Mouse (Mus musculus) hindbrain, postnatal 0 days (tissue): Measurements from ENCODE around the gene Eral1. TPM values are rescaled to one million over a fixed set of nuclear protein-coding genes. Genes with fewer than 3 reads are reported as not detected.

ENCODE experiments used
- ATAC-seq: fragments of 200-750 bp; cut with Nextera tagmentation; 2 replicates; pipeline ENCODE4 v1.8.0; 2017; ENCODE audit warnings: mild to moderate bottlenecking, moderate TSS enrichment, moderate library complexity
- DNase-seq: peaks from one replicate; pipeline ENCODE4 v3.0.0-alpha.2; 2015; ENCODE audit warnings: low spot score
- H3K27ac ChIP-seq: fragments of 300-500 bp; sonication (generic); 2 replicates; pipeline ENCODE4 v1.5.1; 2014; ENCODE audit warnings: mild to moderate bottlenecking
- H3K27me3 ChIP-seq: fragments of 300-500 bp; sonication (generic); 2 replicates; pipeline ENCODE4 v1.6.1; 2014; ENCODE audit warnings: low read length, mixed read lengths; ENCODE audit not compliant: insufficient read depth
- H3K36me3 ChIP-seq: fragments of 300-500 bp; sonication (generic); 2 replicates; pipeline ENCODE4 v1.6.1; 2014; ENCODE audit warnings: low read length, mixed read lengths; ENCODE audit not compliant: insufficient read depth
- H3K4me1 ChIP-seq: fragments of 300-500 bp; sonication (generic); 2 replicates; pipeline ENCODE4 v1.6.1; 2014; ENCODE audit warnings: antibody characterized with exemption, low read length, mixed read lengths; ENCODE audit not compliant: insufficient read depth
- H3K4me2 ChIP-seq: fragments of 300-500 bp; sonication (generic); 2 replicates; pipeline ENCODE4 v1.6.1; 2014; ENCODE audit warnings: low read depth, mild to moderate bottlenecking, low read length, moderate library complexity, mixed read lengths
- H3K4me3 ChIP-seq: fragments of 300-500 bp; sonication (generic); 2 replicates; pipeline ENCODE4 v1.5.1; 2014; ENCODE audit warnings: low read length
- H3K9ac ChIP-seq: fragments of 300-500 bp; sonication (generic); replicated peaks from 2 replicates; pipeline ENCODE4 v1.6.1; 2014; ENCODE audit warnings: mild to moderate bottlenecking, low read length, moderate library complexity, mixed read lengths
- H3K9me3 ChIP-seq: fragments of 300-500 bp; sonication (generic); 2 replicates; pipeline ENCODE4 v1.6.1; 2016; ENCODE audit warnings: low read length, mixed read lengths
- CTCF ChIP-seq: IDR thresholded peaks from 2 replicates; pipeline ENCODE4 v1.5.1; 2016; ENCODE audit warnings: antibody characterized with exemption, control low read depth, low read depth
- WGBS: fragments of 180-500 bp; shearing (Covaris S2); extraction: QIAGEN DNeasy Blood & Tissue Kit; methylation state at CpG from one replicate; pipeline ENCODE4 v1.1.7; 2014; 5-methylcytosine and 5-hydroxymethylcytosine counted together
- polyA plus RNA-seq: library from polyadenylated mRNA; unstranded; fragments of >200 nt; fragmentation: Nextera tagmentation; extraction: Ambion mirVana; gene quantifications from 2 replicates; pipeline ENCODE4 v1.2.1, GENCODE M21; 2015
- total RNA-seq: library from RNA; depleted of rRNA; stranded (reverse); fragments of >200 nt; gene quantifications from 2 replicates; pipeline ENCODE4 v1.2.3, GENCODE M21; 2014

Eral1 gene
- total and polyA plus RNA-seq, 2 experiments from 2014 or later, result 26.9 to 38.4 TPM

DNA sequence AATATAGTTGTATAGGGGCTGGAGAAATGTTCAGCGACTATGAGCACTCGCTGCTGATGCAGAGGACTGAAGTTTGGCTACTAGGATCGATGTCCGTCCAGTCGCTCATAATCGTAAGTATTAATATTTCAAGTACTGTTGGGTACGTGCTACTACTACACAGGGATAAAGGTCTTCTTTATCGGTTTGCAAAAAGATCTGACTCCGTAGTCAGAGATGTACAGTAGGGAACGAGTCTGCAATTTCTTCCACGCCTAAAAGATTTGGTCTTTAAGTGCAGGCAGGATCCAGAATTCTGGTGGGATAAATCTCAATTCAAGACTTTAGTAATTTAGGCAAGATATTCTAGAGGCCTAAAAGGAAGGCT, 13.9 kb upstream of the Eral1 start:
- no peaks in the 10 kb centered on the region for H3K27me3 ChIP-seq
- H3K36me3 ChIP-seq, result no peaks in the 10 kb centered on the region
- peak overlapping the region; percentile 89 for H3K9ac ChIP-seq
- 53% methylated on average over 11 of the region's 11 CpGs for WGBS
- peak overlapping the region; percentile 87 for H3K4me3 ChIP-seq
- H3K9me3 ChIP-seq, result no peaks in the 10 kb centered on the region
- ATAC-seq (no peak), DNase-seq (no peak)
- H3K4me2 ChIP-seq, result peak overlapping the region; percentile 86
- peak overlapping the region; percentile 84 for H3K27ac ChIP-seq
- peaks cover 17% of the 10 kb centered on the region for H3K4me1 ChIP-seq
- TF ChIP-seq CTCF, result no peak

DNA sequence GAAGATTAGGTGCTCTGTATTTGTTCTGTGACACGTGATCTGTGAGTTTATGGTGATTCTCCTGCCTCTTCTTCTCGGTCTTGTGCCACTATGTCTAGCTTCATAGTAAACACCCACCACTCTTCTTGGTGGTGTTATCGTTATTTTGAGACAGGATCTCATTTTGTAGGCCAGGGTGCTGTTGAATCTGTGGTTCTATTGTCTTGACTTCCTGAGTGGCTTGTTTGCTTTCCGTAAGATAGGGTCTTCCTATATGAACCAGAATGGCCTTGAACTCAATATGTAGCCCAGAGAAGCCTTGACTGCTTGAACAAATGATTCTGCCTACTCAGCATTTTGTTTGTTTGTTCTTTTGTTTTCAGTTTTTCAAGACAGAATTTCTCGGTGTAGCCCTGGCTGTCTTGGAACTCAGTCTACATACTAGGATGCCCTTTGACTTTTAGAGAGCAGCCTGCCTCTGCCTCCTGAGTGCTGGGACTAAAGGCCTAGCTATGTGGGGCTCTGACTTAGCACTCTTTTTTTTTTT, 7.6 kb upstream of the Eral1 start:
- 75% methylated on average over 5 of the region's 5 CpGs for WGBS

GRCm38 (mm10) chr11:78086925-78087479, 6.8 kb upstream of the Eral1 start:
- H3K27ac ChIP-seq, result no peak overlapping the region
- no peak overlapping the region for H3K9ac ChIP-seq
- TF ChIP-seq CTCF, result no peak
- no peaks in the 10 kb centered on the region for H3K4me1 ChIP-seq
- WGBS, result 76% methylated on average over 4 of the region's 4 CpGs
- DNase-seq (no peak), ATAC-seq (no peak)
- no peak overlapping the region for H3K4me3 ChIP-seq
- H3K4me2 ChIP-seq, result no peak overlapping the region
- no peaks in the 10 kb centered on the region for H3K27me3 ChIP-seq
- no peaks in the 10 kb centered on the region for H3K36me3 ChIP-seq
- no peaks in the 10 kb centered on the region for H3K9me3 ChIP-seq

More for the DNA sequence above, 7.6 kb upstream of the Eral1 start:
- Histone ChIP-seq H3K27ac (no peak overlapping the region), H3K36me3 (no peaks in the 10 kb centered on the region), H3K4me3 (no peak overlapping the region), H3K9me3 (no peaks in the 10 kb centered on the region), H3K4me1 (no peaks in the 10 kb centered on the region), H3K27me3 (no peaks in the 10 kb centered on the region), H3K9ac (no peak overlapping the region), H3K4me2 (no peak overlapping the region)
- DNase-seq, result no peak
- no peak for TF ChIP-seq CTCF
- no peak for ATAC-seq

GRCm38 (mm10) chr11:78083595-78083994, 3.4 kb upstream of the Eral1 start:
- ATAC-seq (no peak), DNase-seq (no peak)
- H3K36me3 ChIP-seq, result no peaks in the 10 kb centered on the region
- WGBS, result 50% methylated on average over 1 of the region's 1 CpGs
- H3K9ac ChIP-seq, result no peak overlapping the region
- no peak overlapping the region for H3K27ac ChIP-seq
- H3K4me1 ChIP-seq, result 0 out of 2 replicates have a peak, but pooled peaks cover 11% of the 10 kb centered on the region
- no peaks in the 10 kb centered on the region for H3K27me3 ChIP-seq
- TF ChIP-seq CTCF, result no peak
- H3K4me2 ChIP-seq, result no peak overlapping the region
- H3K4me3 ChIP-seq, result no peak overlapping the region
- H3K9me3 ChIP-seq, result no peaks in the 10 kb centered on the region

GRCm38 (mm10) chr11:78074666-78075065, 5.5 kb downstream of the Eral1 start:
- Histone ChIP-seq H3K9me3 (no peaks in the 10 kb centered on the region), H3K9ac (no peak overlapping the region), H3K36me3 (peaks cover 42% of the 10 kb centered on the region), H3K4me2 (no peak overlapping the region), H3K27ac (no peak overlapping the region), H3K27me3 (no peaks in the 10 kb centered on the region), H3K4me3 (no peak overlapping the region), H3K4me1 (0 out of 2 replicates have a peak, but pooled peaks cover 10% of the 10 kb centered on the region)
- TF ChIP-seq CTCF, result no peak
- no peak for DNase-seq
- no peak for ATAC-seq
- 90% methylated on average over 4 of the region's 4 CpGs for WGBS

GRCm38 (mm10) chr11:78074277-78074652, 5.9 kb downstream of the Eral1 start:
- H3K4me3 ChIP-seq, result no peak overlapping the region
- TF ChIP-seq CTCF, result no peak
- DNase-seq (no peak), ATAC-seq (no peak)
- no peaks in the 10 kb centered on the region for H3K9me3 ChIP-seq
- 0 out of 2 replicates have a peak, but pooled peaks cover 6% of the 10 kb centered on the region for H3K4me1 ChIP-seq
- no peak overlapping the region for H3K27ac ChIP-seq
- H3K27me3 ChIP-seq, result no peaks in the 10 kb centered on the region
- no peak overlapping the region for H3K9ac ChIP-seq
- 97% methylated on average over 2 of the region's 2 CpGs for WGBS
- no peak overlapping the region for H3K4me2 ChIP-seq
- peaks cover 42% of the 10 kb centered on the region for H3K36me3 ChIP-seq

DNA sequence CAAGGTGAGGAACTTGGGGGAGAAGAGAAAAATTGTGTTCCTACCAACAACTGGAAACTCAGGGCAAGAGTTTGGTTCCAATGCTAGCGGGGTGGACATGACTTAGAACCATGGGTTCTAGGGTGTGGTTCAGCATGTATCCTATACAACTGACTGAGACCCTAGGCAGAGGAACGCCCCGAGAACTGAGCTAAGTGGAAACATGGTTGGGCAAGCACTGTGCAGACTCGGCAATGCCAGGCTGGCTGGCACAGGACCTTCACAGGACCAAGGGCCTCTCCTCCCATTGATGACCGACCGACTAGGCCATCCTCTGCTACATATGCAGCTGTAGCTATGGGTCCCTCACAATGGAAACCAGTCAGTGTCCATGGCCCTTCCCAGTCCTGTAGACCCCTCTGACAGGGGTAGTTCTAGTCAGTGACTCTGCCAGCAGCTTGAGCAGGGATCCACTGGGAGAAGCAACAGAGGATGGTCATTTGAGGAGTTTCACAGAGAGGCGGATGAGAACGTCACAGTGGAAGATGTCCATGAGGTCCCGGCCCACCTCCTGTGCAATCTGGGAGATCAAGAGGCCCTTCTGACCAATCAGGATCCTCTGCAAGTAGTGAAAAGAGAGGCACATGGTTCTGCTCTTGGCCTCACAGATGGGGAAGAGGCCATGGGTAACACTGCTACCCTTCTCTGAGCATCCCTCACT, 6.5 kb downstream of the Eral1 start:
- Histone ChIP-seq H3K9me3 (no peaks in the 10 kb centered on the region), H3K4me1 (0 out of 2 replicates have a peak, but pooled peaks cover under 1% of the 10 kb centered on the region), H3K9ac (no peak overlapping the region), H3K27me3 (no peaks in the 10 kb centered on the region), H3K36me3 (peaks cover 42% of the 10 kb centered on the region), H3K27ac (no peak overlapping the region), H3K4me2 (no peak overlapping the region), H3K4me3 (no peak overlapping the region)
- DNase-seq (no peak), ATAC-seq (no peak)
- TF ChIP-seq CTCF, result no peak
- 95% methylated on average over 9 of the region's 9 CpGs for WGBS
